Mouse (Mus musculus) urinary bladder, adult 18-20 months (tissue): Measurements from ENCODE around the gene Iah1.

Source experiments
- DNase-seq, 2 experiments: peaks; one replicate each; pipeline ENCODE4 v3.0.0; 2022; ENCODE audit warnings: low spot score in 2 of 2, mixed read lengths in 2 of 2

Iah1 gene

GRCm38 (mm10) chr12:21318143-21318895, 2.1 kb downstream of the Iah1 start:
- DNase-seq: peak in 1 of 2 experiments; percentile 43

- DNase-seq: no peak
Observed at GRCm38 (mm10) chr12:21320317-21320716, 4.1 kb downstream of the Iah1 start.

DNA sequence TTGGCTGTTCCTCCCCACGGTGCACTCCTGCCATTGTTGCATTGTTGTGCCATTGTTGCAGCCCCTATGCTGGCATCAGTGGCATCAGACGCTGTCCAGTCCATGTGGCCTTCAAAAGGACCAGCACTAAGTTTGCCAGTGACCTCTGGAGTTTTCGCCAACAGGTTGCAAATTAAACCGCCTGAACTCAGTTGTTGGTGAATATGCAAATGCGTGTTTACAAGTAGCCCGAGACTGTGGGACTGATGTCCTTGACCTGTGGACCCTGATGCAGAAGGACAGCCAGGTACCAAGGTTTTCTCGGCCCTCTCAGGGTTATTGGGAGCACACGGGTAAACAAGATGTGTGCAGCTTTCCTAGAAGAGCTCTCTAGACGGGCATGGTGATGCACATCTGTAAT, 5.0 kb downstream of the Iah1 start:
- DNase-seq: no peak

GRCm38 (mm10) chr12:21322296-21322695, 6.1 kb downstream of the Iah1 start:
- no peak for DNase-seq

DNA sequence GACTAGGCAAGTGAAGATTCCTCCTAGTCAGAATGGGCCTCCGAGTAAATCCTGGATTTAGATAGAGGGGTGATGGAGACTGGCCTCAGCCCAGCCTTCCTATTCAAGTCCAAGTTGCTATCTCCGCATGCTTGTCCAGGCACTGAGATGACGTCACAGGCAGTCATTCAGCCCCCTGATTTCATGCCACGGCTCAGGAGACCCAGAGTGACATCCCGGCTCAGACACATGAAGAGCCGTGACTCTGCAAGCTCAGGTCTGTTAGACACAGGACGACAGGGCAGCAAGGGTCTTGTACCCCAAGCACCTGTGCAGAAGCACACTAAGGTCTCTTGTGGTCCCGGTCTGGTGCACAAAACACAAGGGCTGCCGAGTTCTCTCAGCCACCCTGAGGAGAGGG, 6.7 kb downstream of the Iah1 start:
- DNase-seq: no peak

- DNase-seq: no peak
Observed at GRCm38 (mm10) chr12:21324101-21324500, 7.9 kb downstream of the Iah1 start.

DNA sequence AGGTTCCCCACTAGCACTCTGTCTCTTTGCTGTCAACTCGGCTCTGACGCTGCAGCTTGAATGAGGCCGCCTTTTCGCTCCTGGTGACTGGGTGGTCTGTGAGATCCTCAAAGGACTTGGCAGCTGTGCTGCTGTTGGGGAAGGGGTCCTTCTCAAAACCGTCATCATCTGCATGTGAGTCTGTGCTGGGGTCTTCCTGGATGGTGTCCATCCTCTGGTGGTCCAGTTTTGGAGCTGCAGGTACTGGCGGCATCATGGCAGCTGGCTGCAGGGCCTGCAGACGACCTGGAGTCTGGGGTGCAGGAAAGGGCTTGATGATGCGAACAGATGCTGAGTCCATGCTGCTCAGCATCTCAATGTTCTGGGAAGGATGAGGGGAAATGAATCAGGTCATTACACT, 9.1 kb downstream of the Iah1 start:
- DNase-seq: no peak

GRCm38 (mm10) chr12:21326325-21326724, 10.1 kb downstream of the Iah1 start:
- DNase-seq: no peak

DNA sequence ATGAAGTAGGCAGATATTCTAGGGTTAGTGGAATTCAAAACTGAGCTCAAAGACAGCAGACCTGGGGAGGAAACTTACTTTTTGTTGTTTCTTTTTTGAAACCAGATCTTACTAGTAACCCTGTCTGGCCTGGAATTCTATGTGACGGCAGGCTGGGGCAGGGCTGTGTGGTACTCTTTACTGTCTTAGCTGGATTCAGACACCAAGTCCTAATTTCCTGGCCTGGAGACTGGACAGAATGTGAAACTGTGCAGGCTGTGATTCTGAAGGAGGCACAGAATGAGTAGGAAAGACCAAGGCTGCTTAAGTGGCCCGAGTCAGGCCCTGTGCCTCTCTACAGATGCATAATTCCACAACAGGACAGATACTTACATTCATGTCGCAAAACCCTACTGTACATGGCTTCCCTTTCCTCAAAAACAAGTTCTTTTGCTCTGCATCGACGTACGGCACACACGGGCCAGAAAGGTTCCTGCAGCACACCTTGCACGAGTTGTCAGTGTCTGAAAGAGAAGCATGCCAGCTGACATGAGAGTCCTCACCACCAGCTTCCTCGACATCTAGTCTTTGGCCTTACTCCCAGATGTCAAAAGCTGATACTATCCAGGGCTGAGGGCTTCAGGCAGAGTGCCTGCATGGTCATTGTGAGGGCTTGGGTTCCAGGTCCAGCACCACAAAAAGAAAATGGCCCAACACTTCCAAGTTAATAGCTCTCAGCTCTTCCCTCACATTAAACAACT, 13.6 kb downstream of the Iah1 start:
- DNase-seq: no peak

GRCm38 (mm10) chr12:21330961-21331576, 14.9 kb downstream of the Iah1 start:
- DNase-seq: no peak

- DNase-seq: no peak
Observed at GRCm38 (mm10) chr12:21331711-21332110, 15.5 kb downstream of the Iah1 start.

- DNase-seq: no peak
Observed at GRCm38 (mm10) chr12:21333021-21333420, 16.8 kb downstream of the Iah1 start.

- DNase-seq: no peak
Observed at GRCm38 (mm10) chr12:21333766-21334165, 17.6 kb downstream of the Iah1 start.

DNA sequence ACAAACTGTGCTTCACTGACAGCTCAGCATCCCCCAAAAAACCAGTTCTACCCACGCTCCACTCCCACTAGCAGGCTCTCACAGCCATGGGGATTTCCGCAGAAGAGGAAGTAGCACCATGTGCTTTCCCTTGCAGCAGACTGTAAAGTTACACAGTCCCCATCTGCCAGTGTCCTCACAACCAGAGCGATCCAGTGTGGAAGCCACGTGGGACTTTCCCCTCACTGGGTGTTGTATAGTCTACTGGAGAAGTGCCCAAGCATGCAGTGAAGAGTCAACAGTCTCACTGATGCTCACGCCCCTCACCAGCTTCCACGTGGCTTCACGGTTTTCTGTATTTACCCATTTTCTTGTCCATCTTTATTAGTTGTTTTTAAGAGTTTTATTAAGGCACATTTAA, 19.7 kb downstream of the Iah1 start:
- no peak for DNase-seq

DNA sequence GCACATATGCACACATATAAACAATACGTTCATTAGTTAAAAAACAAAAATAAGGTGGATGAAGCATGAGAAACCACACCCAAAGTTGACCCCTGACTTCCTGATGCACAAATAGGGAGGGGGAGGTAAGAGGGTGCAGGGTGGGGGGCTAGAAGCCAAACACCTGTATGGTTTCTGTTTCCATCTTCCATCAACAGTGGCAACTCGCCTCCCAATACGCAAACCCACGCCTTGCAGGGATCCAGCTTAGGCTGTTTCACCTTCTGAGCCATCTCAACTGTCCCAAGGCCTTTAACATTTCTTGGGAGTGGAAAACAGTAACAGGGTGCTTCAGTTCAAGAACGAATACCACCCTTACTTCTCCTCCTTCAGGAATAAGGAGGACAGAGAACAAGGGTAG, 21.0 kb downstream of the Iah1 start:
- no peak for DNase-seq

- no peak for DNase-seq
Observed at GRCm38 (mm10) chr12:21340674-21341073, 24.5 kb downstream of the Iah1 start.

DNA sequence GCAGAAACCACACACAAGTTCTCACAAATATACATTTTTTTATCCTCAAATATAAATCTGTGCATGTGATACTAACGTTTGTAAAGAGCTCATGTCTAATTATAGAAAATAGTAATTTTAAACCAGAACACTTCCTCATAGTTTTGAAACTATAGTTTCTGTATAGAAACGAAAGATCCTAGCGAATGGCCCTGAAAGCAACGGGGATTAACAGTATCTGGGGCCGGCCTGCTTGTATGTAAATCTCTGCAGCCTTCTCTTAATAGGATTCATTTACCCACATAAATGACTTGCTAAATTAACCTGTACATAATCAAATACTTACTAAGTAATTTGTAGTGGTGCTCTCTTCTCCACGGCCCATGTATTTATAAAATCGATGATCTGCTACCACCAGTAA, 30.8 kb downstream of the Iah1 start:
- DNase-seq: no peak

DNA sequence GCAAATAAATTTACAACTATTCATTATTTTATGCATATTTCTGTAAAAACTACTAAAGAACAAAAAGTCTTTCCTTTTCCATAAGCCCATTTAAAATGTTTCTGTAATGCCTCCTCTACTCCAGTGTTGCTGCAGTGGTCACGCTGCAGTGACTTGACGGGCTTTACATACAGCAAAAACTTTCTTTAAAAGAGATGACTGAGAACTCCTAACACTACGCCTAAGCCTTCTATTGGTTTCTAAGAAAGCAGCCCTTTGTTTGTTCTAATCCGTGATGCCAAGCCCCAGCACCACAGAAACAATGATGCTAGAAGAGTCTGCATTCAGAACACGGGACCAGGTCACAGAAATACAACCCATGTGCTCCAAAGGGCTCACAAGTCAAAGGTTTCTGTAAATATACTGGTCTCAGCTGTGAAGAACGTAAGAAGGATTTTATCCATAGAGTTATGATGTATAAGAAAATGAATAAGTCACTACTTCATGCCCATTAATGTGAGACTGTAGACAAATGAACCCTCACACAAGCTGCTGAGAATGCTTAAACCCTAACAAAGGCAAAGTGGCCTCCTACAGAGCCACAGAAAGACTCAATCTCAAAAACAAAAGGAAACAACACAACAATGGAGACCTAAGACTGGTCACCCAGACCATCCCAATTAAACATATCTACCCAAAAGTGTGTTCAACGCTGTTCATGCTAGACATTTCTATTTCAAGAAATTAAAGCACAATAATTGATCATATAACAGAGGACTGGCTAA, 34.1 kb downstream of the Iah1 start:
- no peak for DNase-seq

- DNase-seq: no peak
Observed at GRCm38 (mm10) chr12:21353681-21354080, 37.5 kb downstream of the Iah1 start.

- DNase-seq: no peak
Observed at GRCm38 (mm10) chr12:21362686-21363085, 46.5 kb downstream of the Iah1 start.

GRCm38 (mm10) chr12:21363195-21363594, 47.0 kb downstream of the Iah1 start:
- peak; percentile 11 to 12 for DNase-seq
